Mouse (Mus musculus) MEL (cell line): ENCODE data around the gene Aaas. TPM values are rescaled to one million over a fixed set of nuclear protein-coding genes. Genes with fewer than 3 reads are reported as not detected.

Experiments
- DNase-seq: peaks from one replicate; pipeline ENCODE4 v3.0.0; 2011; ENCODE audit warnings: low read depth, low spot score
- H3K27ac ChIP-seq: 2 replicates; pipeline ENCODE4 v1.5.1; 2012; ENCODE audit warnings: low read depth, mild to moderate bottlenecking, control low read depth, low read length, moderate library complexity; ENCODE audit not compliant: control insufficient read depth
- H3K27me3 ChIP-seq, 2 experiments: fragments of 150-350 bp in 1 of 2; sonication (generic) in 1 of 2; 2 replicates each; pipeline ENCODE4 v1.6.1; 2012; ENCODE audit warnings: low read length in 2 of 2, mild to moderate bottlenecking in 2 of 2, improper control_type of control experiment in 1 of 2, moderate library complexity in 1 of 2; ENCODE audit not compliant: insufficient read depth in 2 of 2, control insufficient read depth in 1 of 2
- H3K36me3 ChIP-seq, 2 experiments: 2 replicates each; pipeline ENCODE4 v1.6.1; 2012 to 2014; ENCODE audit warnings: low read length in 2 of 2, improper control_type of control experiment in 1 of 2, inconsistent platforms in 1 of 2, mild to moderate bottlenecking in 1 of 2; ENCODE audit not compliant: insufficient read depth in 2 of 2, control insufficient read depth in 1 of 2
- H3K4me1 ChIP-seq, 2 experiments: fragments of 150-350 bp in 1 of 2; sonication (generic) in 1 of 2; 2 replicates each; pipeline ENCODE4 v1.6.1; 2012; ENCODE audit warnings: low read length in 2 of 2, improper control_type of control experiment in 1 of 2, mild to moderate bottlenecking in 1 of 2; ENCODE audit not compliant: insufficient read depth in 2 of 2, control insufficient read depth in 1 of 2
- H3K4me3 ChIP-seq, 2 experiments: fragments of 150-350 bp in 1 of 2; sonication (generic) in 1 of 2; 2 replicates each; pipeline ENCODE4 v1.5.1; 2012; ENCODE audit warnings: low read depth in 2 of 2, low read length in 2 of 2, mild to moderate bottlenecking in 2 of 2, moderate library complexity in 2 of 2, control low read depth in 1 of 2, improper control_type of control experiment in 1 of 2; ENCODE audit not compliant: control insufficient read depth in 1 of 2, insufficient read depth in 1 of 2
- H3K79me2 ChIP-seq: 2 replicates; pipeline ENCODE4 v1.6.1; 2012; ENCODE audit warnings: mild to moderate bottlenecking, low read length, moderate library complexity; ENCODE audit not compliant: control insufficient read depth, poor library complexity, insufficient read depth
- H3K9ac ChIP-seq: 2 replicates; pipeline ENCODE4 v1.6.1; 2012; ENCODE audit warnings: low read depth, mild to moderate bottlenecking, control low read depth, low read length, moderate library complexity; ENCODE audit not compliant: control insufficient read depth, poor library complexity, severe bottlenecking
- H3K9me3 ChIP-seq: fragments of 150-350 bp; sonication (generic); replicated peaks from 2 replicates; pipeline ENCODE4 v1.6.1; 2012; ENCODE audit warnings: mild to moderate bottlenecking, low read length, improper control_type of control experiment, moderate library complexity; ENCODE audit not compliant: insufficient read depth
- BHLHE40 ChIP-seq: IDR thresholded peaks from 2 replicates; pipeline ENCODE4 v1.6.1; 2012; ENCODE audit warnings: low read depth, mild to moderate bottlenecking, inconsistent platforms, low read length, improper control_type of control experiment, borderline replicate concordance
- CHD2 ChIP-seq: IDR thresholded peaks from 2 replicates; pipeline ENCODE4 v1.6.1; 2011; ENCODE audit warnings: low read length, improper control_type of control experiment
- CTCF ChIP-seq, 3 experiments: IDR thresholded peaks in 2 of 3; conservative IDR thresholded peaks in 1 of 3; 2 replicates each; pipeline ENCODE4 v1.5.1; 2011 to 2012; ENCODE audit warnings: low read length in 3 of 3, low read depth in 2 of 3, mild to moderate bottlenecking in 2 of 3, improper control_type of control experiment in 1 of 3, inconsistent platforms in 1 of 3, mixed read lengths in 1 of 3, moderate library complexity in 1 of 3; ENCODE audit not compliant: control insufficient read depth in 1 of 3, insufficient read depth in 1 of 3, poor library complexity in 1 of 3, severe bottlenecking in 1 of 3
- EP300 ChIP-seq, 2 experiments: IDR thresholded peaks; 2 replicates each; pipeline ENCODE4 v1.6.1; 2011; ENCODE audit warnings: improper control_type of control experiment in 2 of 2, low read length in 2 of 2, low read depth in 1 of 2, mild to moderate bottlenecking in 1 of 2
- ETS1 ChIP-seq: IDR thresholded peaks from 2 replicates; pipeline ENCODE4 v1.6.1; 2012; ENCODE audit warnings: low read depth, mild to moderate bottlenecking, inconsistent platforms, low read length, improper control_type of control experiment, moderate library complexity
- JUND ChIP-seq: IDR thresholded peaks from 2 replicates; pipeline ENCODE4 v1.6.1; 2011; ENCODE audit warnings: low read depth, mild to moderate bottlenecking, improper control_type of control experiment, low read length
- MAFK ChIP-seq: IDR thresholded peaks from 2 replicates; pipeline ENCODE4 v1.6.1; 2011; ENCODE audit warnings: low read depth, mild to moderate bottlenecking, low read length, improper control_type of control experiment, borderline replicate concordance
- MAX ChIP-seq: IDR thresholded peaks from 2 replicates; pipeline ENCODE4 v1.6.1; 2011; ENCODE audit warnings: low read length, improper control_type of control experiment
- MAZ ChIP-seq: IDR thresholded peaks from 2 replicates; pipeline ENCODE4 v1.6.1; 2012; ENCODE audit warnings: low read depth, mild to moderate bottlenecking, inconsistent platforms, low read length, improper control_type of control experiment
- MEF2A ChIP-seq: IDR thresholded peaks from 2 replicates; pipeline ENCODE4 v1.6.1; 2014; ENCODE audit warnings: low read depth, mild to moderate bottlenecking, inconsistent platforms, low read length, improper control_type of control experiment; ENCODE audit not compliant: poor library complexity, insufficient replicate concordance, severe bottlenecking; ENCODE audit errors: extremely low read depth
- NRF1 ChIP-seq: IDR thresholded peaks from 2 replicates; pipeline ENCODE4 v1.6.1; 2014; ENCODE audit warnings: low read depth, mild to moderate bottlenecking, inconsistent platforms, low read length, improper control_type of control experiment, moderate library complexity; ENCODE audit not compliant: poor library complexity, insufficient read depth, severe bottlenecking
- POLR2A ChIP-seq, 2 experiments: IDR thresholded peaks; 2 replicates each; pipeline ENCODE4 v1.6.1; 2011 to 2012; ENCODE audit warnings: low read length in 2 of 2, mild to moderate bottlenecking in 2 of 2, control low read depth in 1 of 2, improper control_type of control experiment in 1 of 2, low read depth in 1 of 2, moderate library complexity in 1 of 2; ENCODE audit not compliant: control insufficient read depth in 1 of 2, insufficient read depth in 1 of 2, poor library complexity in 1 of 2
- RAD21 ChIP-seq: IDR thresholded peaks from 2 replicates; pipeline ENCODE4 v1.6.1; 2011; ENCODE audit warnings: mild to moderate bottlenecking, low read depth, low read length, improper control_type of control experiment
- RCOR1 ChIP-seq: IDR thresholded peaks from 2 replicates; pipeline ENCODE4 v1.6.1; 2012; ENCODE audit warnings: low read depth, mild to moderate bottlenecking, inconsistent platforms, low read length, improper control_type of control experiment
- SMC3 ChIP-seq: IDR thresholded peaks from 2 replicates; pipeline ENCODE4 v1.6.1; 2011; ENCODE audit warnings: low read depth, low read length, improper control_type of control experiment
- TAL1 ChIP-seq: IDR thresholded peaks from 2 replicates; pipeline ENCODE4 v1.6.1; 2012; ENCODE audit warnings: mild to moderate bottlenecking, inconsistent platforms, low read length, moderate library complexity, mixed read lengths
- TBP ChIP-seq: IDR thresholded peaks from 2 replicates; pipeline ENCODE4 v1.8.0; 2011; ENCODE audit warnings: low read depth, low read length, improper control_type of control experiment
- TCF12 ChIP-seq: IDR thresholded peaks from 2 replicates; pipeline ENCODE4 v1.6.1; 2014; ENCODE audit warnings: low read depth, mild to moderate bottlenecking, inconsistent platforms, low read length, improper control_type of control experiment, moderate library complexity
- USF1 ChIP-seq: IDR thresholded peaks from 2 replicates; pipeline ENCODE4 v1.6.1; 2014; ENCODE audit warnings: low read depth, mild to moderate bottlenecking, inconsistent platforms, low read length, improper control_type of control experiment, moderate library complexity
- ZC3H11A ChIP-seq: IDR thresholded peaks from 2 replicates; pipeline ENCODE4 v1.6.1; 2012; ENCODE audit warnings: low read depth, mild to moderate bottlenecking, inconsistent platforms, low read length, improper control_type of control experiment
- ZKSCAN1 ChIP-seq: IDR thresholded peaks from 2 replicates; pipeline ENCODE4 v1.6.1; 2012; ENCODE audit warnings: low read depth, mild to moderate bottlenecking, inconsistent platforms, low read length, improper control_type of control experiment, moderate library complexity
- polyA plus RNA-seq, 2 experiments: library from polyadenylated mRNA; stranded (reverse) in 1 of 2; unstranded in 1 of 2; fragments of >175 nt in 1 of 2; fragments of >200 nt in 1 of 2; gene quantifications; 2 replicates each; pipeline versions ENCODE4 v1.2.1 to v1.2.4; 2012; ENCODE audit warnings: low replicate concordance in 2 of 2, low read depth in 1 of 2; ENCODE audit not compliant: insufficient read length in 2 of 2, insufficient read depth in 1 of 2, missing spikeins in 1 of 2
- total RNA-seq: library from RNA; depleted of rRNA; stranded (reverse); fragments of 300-350 nt; gene quantifications from 2 replicates; pipeline ENCODE4 v1.2.3, GENCODE M21; 2012

The Aaas gene
- total and polyA plus RNA-seq, 3 experiments, result 48.7 to 205 TPM; not detected in 1

GRCm38 (mm10) chr15:102310074-102310845 is 40.3 kb downstream of the Aaas start:
- H3K4me3 ChIP-seq, result no peak overlapping the region
- H3K36me3 ChIP-seq, result peaks cover 8 to 38% of the 10 kb centered on the region in 2 experiments

GRCm38 (mm10) chr15:102308717-102309116 is 41.9 kb downstream of the Aaas start:
- Histone ChIP-seq H3K79me2 (no peaks in the 10 kb centered on the region), H3K4me1 (peaks cover 5% of the 10 kb centered on the region in 2 experiments), H3K27me3 (no peaks in the 10 kb centered on the region), H3K4me3 (no peak overlapping the region), H3K27ac (no peak overlapping the region), H3K9me3 (no peaks in the 10 kb centered on the region), H3K9ac (no peak overlapping the region), H3K36me3 (peaks cover 8 to 41% of the 10 kb centered on the region in 2 experiments)
- DNase-seq, result no peak
- no peak for TF ChIP-seq MAFK
- TF ChIP-seq SMC3, result no peak
- TF ChIP-seq RAD21, result no peak
- TF ChIP-seq RCOR1, result no peak
- TF ChIP-seq JUND, result no peak
- no peak for TF ChIP-seq MAZ
- no peak for TF ChIP-seq ZKSCAN1
- no peak for TF ChIP-seq TBP
- TF ChIP-seq BHLHE40, result no peak

More at GRCm38 (mm10) chr15:102310074-102310845, 40.3 kb downstream of the Aaas start:
- Histone ChIP-seq H3K79me2 (no peaks in the 10 kb centered on the region), H3K27ac (no peak overlapping the region), H3K9ac (no peak overlapping the region), H3K4me1 (peaks cover 5% of the 10 kb centered on the region in 2 experiments), H3K27me3 (no peaks in the 10 kb centered on the region), H3K9me3 (no peaks in the 10 kb centered on the region)
- no peak for DNase-seq
- no peak for TF ChIP-seq MAX

- H3K4me1 ChIP-seq, result no peaks in the 10 kb centered on the region
- TF ChIP-seq EP300 (IDR thresholded peaks at IDR 0.05; ENCODE audit: low read depth in 1 of 2, low read length in 2 of 2) (no peak), TAL1 (no peak), ZC3H11A (no peak), TCF12 (no peak), NRF1 (no peak), ETS1 (no peak), MAX (no peak), POLR2A (IDR thresholded peaks at IDR 0.05; ENCODE audit: control insufficient read depth in 1 of 2, insufficient read depth in 1 of 2, low read depth in 1 of 2, low read length in 2 of 2, poor library complexity in 1 of 2) (no peak), CHD2 (no peak), CTCF (IDR thresholded peaks at IDR 0.05 in 2 of 3, conservative IDR thresholded peaks at IDR 0.05 in 1 of 3; ENCODE audit: control insufficient read depth in 1 of 3, insufficient read depth in 1 of 3, low read depth in 2 of 3, low read length in 3 of 3, poor library complexity in 1 of 3, severe bottlenecking in 1 of 3) (no peak), USF1 (no peak), MEF2A (no peak), ZKSCAN1 (no peak)
- TF ChIP-seq, all 39 proteins: peak for 0
- Histone ChIP-seq H3K9me3 (no peaks in the 10 kb centered on the region), H3K36me3 (peaks cover 3 to 24% of the 10 kb centered on the region in 2 experiments; a peak in 2 of 4 replicates), H3K27ac (no peak overlapping the region), H3K79me2 (peaks cover 20% of the 10 kb centered on the region), H3K4me3 (no peak overlapping the region), H3K9ac (no peak overlapping the region), H3K27me3 (no peaks in the 10 kb centered on the region)
- no peak for DNase-seq
Observed at GRCm38 (mm10) chr15:102302542-102302941, 48.0 kb downstream of the Aaas start.
